Mouse (Mus musculus) myocyte (in vitro differentiated cells): ENCODE measurements around the gene Dnpep.

Experiments used
- MAX ChIP-seq: IDR thresholded peaks from one replicate; pipeline ENCODE4 v1.6.1; 2011; ENCODE audit warnings: low read depth, mild to moderate bottlenecking, control low read depth
- MYOD1 ChIP-seq, 3 experiments: IDR thresholded peaks; one replicate each; pipeline ENCODE4 v1.6.1; 2011; ENCODE audit warnings: control low read depth in 2 of 3, low read depth in 2 of 3, mild to moderate bottlenecking in 2 of 3, moderate library complexity in 1 of 3; ENCODE audit not compliant: insufficient read length in 2 of 3, control insufficient read depth in 1 of 3
- POLR2A ChIP-seq: IDR thresholded peaks from one replicate; pipeline ENCODE4 v1.6.1; 2011; ENCODE audit warnings: low read depth, mild to moderate bottlenecking, control low read depth, moderate library complexity; ENCODE audit not compliant: insufficient read length
- USF1 ChIP-seq: IDR thresholded peaks from one replicate; pipeline ENCODE4 v1.6.1; 2011; ENCODE audit warnings: low read depth, mild to moderate bottlenecking, control low read depth, moderate library complexity

DNA sequence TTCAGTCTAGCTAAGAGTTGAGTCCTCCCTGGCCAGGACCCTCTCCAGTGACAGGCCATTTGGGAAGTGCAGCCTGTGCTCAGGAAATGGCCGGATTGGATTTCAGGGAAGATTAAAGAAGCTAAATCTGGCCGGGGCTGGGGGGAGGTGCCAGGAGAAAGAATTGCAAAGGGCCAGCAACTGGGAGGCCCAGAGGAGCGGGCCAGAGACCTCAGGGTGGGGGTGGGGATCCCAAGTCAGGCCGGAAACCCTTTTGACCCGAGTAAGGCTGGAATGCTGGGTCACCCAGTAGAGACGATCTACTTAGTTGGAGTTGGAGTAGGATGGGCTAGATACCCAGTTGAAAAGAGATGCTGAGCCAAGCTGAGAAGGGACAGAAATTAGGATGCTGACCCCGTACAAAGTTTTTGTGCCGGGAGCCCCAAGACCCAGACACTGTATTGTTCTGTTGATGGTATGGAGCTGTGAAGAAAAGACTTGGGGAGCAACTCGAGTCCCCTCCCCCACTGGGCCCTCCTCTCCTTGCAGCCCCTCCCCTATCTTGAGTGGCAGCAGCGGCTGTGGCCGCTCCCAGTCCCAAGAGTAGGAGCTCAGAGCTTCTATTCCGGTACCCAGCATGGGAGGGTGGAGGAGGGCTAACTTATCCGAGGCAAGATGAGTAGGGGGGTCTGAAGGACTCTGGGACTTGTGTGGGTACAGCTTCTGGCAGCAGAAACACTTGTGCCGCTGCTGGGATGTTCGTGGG lies 26.7 kb upstream of the Dnpep start:
- TF ChIP-seq POLR2A (no peak), MYOD1 (IDR thresholded peaks at IDR 0.05; ENCODE audit: control insufficient read depth in 1 of 3, insufficient read length in 2 of 3, low read depth in 2 of 3) (peak; percentile 97 to 99 (median 97)), USF1 (no peak), MAX (no peak)
